Mouse (Mus musculus) large intestine, adult 2 months (tissue): ENCODE results near the gene Sptbn1. TPM values are rescaled to one million over a fixed set of nuclear protein-coding genes. Genes with fewer than 3 reads are reported as not detected.

Experiments used
- DNase-seq: peaks from one replicate; pipeline ENCODE4 v3.0.0-alpha.2; 2012; ENCODE audit warnings: low read depth, low spot score
- WGBS: fragments of 180-500 bp; shearing (Covaris S2); methylation state at CpG from one replicate; pipeline ENCODE4 v1.1.7; 2018; 5-methylcytosine and 5-hydroxymethylcytosine counted together
- polyA plus RNA-seq: library from polyadenylated mRNA; depleted of rRNA; stranded (reverse); fragments of >200 nt; gene quantifications from 2 replicates; pipeline ENCODE4 v1.2.3, GENCODE M21; 2012; rRNA removed

The Sptbn1 gene
- polyA plus RNA-seq = 56.6 and 78.9 TPM in 2 replicates

DNA sequence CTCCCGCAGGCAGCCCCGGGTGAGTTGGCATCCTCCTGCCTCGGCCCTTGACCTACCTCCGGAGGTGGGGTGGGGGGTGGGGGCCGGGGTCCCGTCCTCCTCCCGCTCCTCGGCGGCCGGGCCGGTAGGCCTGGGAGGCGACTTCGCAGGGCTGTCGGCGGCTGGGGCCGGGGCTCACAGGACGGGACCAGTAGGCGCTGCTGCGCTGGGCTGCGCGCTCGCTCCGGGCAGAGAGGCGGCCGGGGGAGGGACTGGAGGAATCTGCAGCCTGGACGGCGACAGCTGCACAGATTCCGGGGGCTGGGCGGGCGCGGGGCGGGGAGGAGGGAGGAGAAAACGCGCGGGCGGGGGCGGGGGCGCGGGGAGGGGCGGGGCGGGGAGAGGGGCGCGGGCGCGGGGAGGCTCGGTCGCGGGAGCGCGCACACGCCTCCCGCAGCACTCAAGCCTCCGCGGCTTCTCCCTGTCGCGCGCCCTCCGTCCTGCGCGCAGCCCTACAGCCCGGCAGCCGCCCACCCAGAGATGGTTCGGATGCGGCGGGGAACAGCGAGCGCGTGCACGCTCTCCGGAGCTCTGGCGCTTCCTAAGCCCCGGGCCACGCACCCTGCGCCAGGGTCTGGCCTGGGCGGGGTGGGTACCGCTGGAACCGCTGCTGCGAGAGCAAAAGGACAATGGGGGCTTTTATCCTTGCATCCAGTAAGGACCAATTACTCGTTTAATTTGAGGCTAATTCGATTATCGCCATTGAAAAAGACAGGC is at the start of gene Sptbn1:
TSS of gene Sptbn1 (minus strand) at position 284 of the 756 bp plus-strand sequence.
- 1% methylated on average over 63 of the region's 81 CpGs for WGBS
- DNase-seq = no peak

DNA sequence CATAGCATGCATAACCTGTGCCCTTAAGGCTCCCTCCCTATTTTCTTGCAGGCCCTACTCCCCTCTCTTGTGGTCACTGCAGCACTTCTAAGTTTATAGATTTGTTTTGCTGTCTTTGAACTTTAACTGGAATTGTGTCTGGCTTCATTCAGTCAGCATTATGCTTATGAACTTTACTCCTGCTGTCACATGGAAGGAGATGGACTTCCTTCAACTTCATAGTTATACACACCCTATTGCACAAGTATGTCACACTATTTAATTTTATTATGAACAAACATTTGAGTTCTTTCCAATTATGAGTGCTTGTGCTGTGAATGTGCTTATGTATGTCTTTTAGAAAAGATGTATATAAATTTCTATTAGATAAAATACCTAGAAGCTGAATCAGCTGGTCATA is 26.3 kb upstream of the Sptbn1 start:
- no peak for DNase-seq

DNA sequence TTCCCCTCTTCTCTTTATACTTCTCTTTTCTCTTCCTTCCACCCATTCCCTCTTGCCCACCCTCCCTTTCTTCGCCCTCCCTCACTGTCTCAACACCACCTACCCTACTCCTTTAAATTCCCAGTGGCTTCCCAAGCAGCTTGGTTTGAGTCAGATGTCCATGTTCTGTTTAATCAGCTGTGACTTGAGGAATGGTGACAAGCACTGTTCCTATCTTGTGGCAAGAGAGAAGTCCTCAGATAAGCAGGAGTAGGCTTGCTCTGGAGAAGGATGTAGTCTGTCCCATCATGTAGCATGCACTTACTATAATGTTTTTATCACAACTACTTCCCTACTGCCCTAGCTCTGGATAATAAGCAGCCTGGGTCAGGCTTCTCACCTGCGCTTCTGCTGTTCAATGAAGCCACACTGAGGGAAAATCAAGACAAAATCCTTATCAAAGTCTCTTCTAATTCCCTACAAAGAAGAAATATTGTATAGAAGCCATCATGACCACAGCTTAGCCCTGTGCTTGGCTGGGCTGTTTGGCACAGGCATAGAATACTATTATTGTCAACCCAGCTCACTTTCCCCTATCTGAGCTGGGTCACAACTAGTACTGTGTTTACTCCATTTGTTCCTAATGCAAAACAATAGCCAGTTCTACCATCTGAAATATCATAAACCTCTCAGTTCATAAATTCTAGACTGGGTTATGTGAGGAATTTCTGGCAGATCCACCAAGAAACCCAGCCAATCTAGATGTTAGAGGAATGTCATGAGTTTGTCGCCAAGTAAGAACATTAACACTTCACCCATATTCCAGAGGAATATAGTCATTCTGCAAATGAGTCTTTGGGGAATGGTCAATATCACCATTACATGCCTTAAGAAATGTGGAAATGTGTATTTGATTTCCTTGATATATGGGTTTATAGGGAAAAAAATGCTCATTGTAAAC is 24.5 kb upstream of the Sptbn1 start:
- DNase-seq = no peak
- WGBS = 84% methylated on average over 3 of the region's 3 CpGs

DNA sequence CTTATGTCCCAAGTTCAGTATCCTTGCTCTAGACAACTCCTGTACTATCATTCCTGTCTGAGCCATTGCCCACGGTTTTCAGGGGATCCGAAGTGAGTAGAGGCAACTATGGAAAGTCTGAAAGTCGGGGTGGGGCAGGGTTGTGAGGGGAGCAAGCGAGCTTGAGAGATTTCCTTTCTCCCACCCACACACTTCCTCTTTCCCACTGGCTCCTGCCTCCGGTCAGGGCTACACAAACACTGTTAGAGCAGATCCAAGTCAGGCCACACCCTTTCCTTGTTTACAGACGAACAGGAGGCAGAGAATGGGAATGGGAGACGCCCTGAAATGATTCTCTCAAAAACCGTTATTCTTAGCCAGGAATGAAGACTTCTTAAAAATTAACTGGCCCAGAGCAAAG is 23.2 kb upstream of the Sptbn1 start:
- 14% methylated on average over 8 of the region's 8 CpGs for WGBS
- no peak for DNase-seq

DNA sequence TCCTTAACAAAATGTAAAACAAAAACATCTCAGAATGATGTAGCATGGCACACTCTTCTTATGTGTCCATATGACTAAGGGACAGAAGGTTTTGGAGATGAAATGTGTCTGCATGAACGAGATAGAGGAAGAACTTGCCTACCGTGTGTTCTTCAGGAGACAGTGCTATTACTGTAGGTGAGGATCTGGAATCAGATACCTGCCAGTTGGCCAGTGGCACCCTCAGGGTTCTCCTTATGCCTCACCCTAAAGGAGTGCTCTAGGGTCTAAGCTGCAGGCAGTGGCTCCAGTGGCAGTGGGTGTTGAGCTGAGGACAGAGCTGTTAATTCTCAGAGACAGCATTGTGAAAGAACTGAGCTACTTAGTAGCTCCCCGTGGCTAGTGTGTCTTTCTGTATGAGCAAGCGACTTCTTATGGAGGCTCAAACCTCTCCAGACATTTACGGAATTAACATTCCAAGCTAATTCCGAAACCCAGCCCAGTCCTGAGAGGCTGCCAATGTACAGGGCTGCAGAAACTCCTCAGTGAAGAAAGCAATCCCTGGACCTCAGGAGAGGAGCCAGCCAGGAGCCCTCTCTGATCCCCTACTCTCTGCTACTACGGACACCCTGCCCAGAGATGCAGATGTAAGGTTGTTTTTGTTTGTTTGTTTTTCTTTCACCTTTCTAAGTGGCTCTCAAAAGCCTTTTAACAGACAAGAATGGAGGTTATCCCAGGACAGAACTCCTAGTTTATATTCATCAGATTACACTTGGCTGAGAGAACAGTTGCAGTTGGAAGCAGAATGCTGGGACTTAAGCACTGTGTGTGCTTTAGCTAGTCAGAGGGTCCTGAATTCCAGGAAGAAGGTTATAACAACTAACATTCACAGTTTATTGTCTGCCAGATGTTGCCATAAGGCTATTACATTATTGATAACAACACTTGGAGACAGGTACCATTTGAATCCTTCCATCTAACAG is 21.8 kb upstream of the Sptbn1 start:
- WGBS = 41% methylated on average over 7 of the region's 7 CpGs

DNA sequence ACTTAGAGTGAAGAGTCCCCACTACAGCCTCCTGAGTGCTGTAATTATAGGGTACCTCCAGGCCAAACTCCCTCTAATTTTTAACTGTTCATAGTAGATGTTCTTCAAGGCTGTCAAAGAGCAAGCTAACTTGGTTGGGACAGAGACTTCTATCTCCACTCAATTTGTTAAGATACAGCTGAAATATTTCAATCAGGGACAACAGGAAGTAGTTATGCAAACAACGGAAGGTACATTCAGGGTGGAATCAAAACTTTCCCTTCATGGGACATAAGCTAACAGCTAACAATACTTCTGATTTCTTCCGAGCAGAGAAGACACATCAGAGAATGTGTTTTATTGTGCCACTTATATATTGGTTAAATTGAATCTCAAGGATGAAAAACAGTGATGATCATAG is 20.1 kb upstream of the Sptbn1 start:
- WGBS = 61% methylated on average over 2 of the region's 2 CpGs
- DNase-seq = no peak

More for the DNA sequence above, 21.8 kb upstream of the Sptbn1 start:
- no peak for DNase-seq

DNA sequence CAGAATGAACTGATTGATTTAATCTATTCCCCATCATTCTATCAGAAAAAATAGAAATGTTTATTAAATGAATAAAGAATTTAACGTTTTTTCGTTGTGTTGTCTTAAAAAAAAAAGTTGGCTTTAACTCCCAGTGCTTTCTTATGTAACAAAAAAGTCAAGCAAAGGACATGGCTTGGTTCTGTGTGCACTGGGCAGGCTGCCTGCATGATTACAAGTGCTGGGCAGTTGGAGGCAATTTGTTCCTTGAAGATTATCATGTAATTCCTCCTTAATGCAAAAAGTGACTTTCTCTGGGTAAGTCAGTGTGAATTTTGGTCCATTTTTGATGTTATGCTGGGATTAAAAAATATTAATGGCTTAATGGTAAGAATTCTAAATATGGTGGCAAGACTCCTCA is 15.7 kb upstream of the Sptbn1 start:
- WGBS = 30% methylated on average over 2 of the region's 2 CpGs
- DNase-seq = no peak

DNA sequence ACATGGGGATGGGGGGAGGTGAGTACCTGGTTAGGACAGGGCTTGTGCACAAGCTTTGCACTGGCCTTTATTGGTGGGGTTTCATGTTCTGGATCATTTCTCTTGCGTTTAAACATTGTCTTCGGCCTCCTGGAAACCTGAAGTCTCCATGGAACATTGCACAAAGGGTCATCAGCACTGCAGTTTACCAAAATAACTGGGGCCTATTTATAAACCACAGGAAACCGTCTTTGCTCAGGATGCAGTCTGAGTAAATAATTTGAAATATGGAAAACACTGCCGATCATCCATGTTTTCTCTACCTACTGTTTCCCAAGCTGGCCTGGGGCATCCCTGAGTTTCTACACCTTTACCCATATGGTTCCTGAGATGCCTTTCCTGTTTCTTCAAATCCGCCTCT is 13.1 kb upstream of the Sptbn1 start:
- WGBS = 62% methylated on average over 5 of the region's 5 CpGs

DNA sequence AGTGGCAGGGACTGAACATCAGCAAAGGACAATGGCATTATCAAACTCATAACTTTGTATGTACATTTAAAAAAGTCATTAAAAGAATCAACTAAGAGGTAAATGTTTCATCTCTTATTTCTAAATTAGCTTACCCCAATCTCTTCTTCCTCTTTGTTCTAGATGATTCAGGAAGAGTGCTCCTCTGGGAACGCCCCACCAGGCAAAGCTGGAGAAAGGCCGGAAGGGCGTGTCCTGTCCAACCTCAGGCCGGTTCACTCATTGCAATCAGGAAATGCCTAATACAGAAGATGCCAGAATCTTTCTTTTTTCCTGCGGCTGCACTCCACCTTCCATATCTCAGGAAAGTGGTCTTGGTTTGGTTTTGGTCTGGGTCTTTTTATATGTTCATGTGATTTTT is 11.3 kb upstream of the Sptbn1 start:
- WGBS = 58% methylated on average over 5 of the region's 5 CpGs
- DNase-seq = no peak

More for the DNA sequence above, 13.1 kb upstream of the Sptbn1 start:
- no peak for DNase-seq

DNA sequence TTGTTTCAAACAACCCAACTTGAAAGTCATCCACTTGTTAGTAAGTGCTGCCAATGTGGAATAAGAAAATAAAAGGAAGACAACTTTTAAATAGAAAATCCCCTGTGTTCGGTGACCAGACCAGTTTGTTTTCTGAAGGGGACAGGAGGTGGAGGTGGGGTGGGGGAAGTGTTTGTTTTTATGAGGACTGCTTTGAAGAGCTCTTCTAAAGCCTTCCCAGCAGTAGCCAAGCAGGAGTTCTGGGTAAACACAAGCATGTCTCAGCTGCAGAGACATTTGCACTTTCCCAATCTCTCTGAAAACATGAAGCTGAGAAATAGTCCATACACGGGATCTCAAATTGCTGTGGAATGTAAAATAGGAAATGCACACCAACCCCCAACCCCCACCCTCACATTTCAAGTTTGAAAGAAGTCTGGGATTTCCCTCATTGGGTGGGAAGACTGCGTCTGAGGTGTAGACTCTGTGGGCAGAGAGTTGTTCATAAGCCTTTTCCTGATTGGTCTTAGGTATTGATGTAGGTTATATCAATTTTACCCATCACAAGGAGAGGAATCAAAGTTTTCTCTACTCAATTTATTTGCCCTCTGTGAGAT is 7.6 kb upstream of the Sptbn1 start:
- no peak for DNase-seq
- WGBS = 15% methylated on average over 3 of the region's 3 CpGs

DNA sequence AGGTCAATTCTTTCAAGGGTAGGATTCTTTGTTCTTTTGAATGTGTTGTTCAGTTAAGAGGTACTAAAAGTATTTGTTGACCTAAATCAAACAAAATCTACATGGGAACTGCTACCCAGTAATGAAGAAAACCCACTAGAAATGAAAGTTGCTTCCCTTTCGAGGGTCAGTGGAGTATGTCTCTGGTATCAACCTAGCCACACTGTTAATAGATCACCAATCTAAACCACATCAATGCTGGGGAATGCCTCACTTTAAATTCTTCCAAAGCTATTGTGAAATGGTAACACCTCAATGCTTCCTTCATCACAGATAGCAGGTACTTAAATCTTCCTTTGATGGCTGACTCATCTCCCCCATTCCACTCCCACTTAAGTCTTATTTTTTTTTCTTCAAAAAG is 1.5 kb upstream of the Sptbn1 start:
- no peak for DNase-seq
- WGBS = 32% methylated on average over 1 of the region's 1 CpGs

DNA sequence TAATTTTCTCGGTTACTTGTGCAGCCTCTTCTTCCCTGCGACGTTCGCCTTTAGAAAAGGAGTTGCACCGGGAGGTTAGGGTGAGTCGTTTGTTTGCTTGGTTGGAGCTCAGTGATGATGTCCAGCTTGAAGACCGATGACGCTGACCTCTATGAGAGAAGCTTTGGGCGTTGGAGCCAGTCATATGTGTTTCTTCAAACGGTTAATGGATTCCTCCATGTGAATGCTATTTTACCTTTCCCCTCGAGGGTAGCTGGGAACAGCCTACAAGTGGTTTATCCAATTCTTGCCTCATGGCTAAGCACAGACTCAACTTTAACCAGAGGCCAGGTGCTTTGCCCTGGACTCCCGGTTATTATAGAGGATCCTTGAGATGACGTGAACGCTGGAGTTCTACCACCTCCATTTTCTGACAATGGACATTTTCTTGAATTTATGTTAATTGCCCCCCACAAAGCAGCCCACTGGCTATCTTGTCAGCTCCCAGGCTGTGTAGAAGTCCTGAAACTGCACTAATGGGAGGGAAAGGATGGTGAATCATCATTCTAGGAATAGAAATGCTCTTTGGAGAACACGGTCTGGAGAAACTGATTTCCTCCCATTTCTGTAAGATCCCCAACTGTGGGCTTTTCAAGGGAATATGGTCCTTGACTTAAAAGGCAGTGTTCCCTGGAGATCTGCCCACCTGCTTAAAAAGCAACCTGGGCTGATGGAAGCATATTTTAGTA is 837 bp upstream of the Sptbn1 start:
- no peak for DNase-seq
- WGBS = 4% methylated on average over 15 of the region's 15 CpGs

DNA sequence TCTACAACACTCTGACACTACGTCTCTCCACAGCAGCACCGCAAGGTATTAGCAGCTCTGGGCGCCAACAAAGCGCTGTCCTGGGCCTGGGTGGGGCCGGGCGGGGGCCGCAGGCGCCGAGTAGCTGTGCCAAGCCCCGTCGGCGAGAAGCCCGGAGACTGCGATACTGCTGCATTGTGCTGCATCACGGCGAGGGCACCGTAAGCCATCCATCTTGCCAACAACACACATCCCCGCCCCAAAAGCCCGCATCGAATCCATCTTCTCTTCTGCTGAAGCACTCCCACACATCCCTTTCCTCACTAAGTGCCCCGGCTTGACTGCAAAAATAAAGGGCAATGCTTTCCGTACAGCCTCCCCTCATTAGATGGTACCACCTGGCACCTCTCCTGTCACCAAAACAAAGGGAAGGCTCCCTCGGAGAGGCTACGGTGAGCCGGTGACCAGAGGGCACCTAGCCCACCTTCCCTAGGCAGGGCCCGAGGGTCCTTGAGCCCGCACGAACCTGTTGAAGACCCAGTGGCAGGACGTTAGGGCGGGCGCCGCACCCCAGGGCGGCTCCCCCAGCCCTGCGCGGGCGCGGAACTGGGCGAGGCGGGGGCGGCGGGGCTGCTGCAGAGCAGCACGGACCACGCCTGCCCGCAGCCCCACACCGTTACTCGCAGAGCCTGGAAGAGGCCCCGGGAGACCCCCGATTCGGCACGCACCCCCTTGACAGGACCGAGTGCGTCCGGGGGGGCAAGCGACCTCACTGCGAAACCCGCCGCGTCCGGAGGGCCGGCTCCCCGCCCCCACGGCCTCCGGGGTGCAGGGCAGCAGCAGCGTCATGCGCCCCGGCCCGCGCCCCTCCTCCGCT is 711 bp downstream of the Sptbn1 start:
- under 1% methylated on average over 69 of the region's 69 CpGs for WGBS
- DNase-seq = no peak

DNA sequence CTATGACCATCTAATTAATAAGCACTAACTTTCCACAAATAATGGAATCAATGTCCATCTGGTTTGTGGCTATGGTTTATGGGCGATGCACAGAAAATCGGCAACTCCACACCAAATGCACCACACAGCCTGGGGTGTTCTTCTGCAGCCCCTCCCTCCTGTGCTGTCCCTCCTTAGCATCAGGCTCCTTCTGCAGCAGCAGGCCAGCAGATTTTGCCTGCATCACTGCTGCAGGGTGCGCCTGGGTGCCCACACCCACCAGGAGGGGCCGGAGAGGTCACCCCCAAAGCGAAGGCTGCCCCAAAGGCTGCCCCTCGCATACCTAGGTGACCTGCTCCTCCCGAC is 1.3 kb downstream of the Sptbn1 start:
- 10% methylated on average over 7 of the region's 7 CpGs for WGBS
- no peak for DNase-seq

DNA sequence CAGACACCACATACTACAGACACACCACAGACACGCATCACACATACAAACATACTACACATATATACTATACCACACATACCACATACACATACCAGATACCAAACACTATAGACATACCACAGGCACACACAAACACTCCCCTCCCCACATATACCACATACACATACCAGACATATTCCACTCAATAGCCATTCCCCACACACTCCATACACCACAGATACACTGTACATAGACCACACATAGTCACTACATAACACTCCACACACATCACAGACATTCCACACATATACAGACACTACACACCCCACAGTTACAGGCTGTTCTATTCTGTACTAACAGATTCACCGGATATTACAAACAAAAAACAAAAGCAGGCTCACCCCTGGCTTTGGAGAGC is 2.3 kb downstream of the Sptbn1 start:
- 81% methylated on average over 2 of the region's 2 CpGs for whole genome bisulfite sequencing
- no peak for DNase-seq

DNA sequence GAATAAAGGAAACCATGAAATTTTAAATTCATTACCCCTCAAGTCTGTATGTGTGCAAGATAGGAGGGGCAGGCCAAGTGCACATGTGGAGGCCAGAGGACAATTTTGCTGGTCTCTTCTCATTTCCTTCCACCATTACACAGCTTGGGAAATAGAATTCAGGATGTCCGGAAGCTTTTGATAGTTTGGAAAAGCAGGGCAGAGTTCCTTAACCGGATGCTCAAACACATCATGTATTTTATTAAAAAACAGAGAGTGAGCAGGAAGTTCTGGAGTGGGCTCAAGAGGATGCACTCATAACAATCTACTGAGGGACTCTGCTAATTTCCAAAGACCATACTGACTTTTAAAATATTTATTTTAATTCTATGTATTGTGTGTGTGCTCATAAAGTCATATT is 4.3 kb downstream of the Sptbn1 start:
- no peak for DNase-seq
- WGBS = 64% methylated on average over 2 of the region's 2 CpGs

DNA sequence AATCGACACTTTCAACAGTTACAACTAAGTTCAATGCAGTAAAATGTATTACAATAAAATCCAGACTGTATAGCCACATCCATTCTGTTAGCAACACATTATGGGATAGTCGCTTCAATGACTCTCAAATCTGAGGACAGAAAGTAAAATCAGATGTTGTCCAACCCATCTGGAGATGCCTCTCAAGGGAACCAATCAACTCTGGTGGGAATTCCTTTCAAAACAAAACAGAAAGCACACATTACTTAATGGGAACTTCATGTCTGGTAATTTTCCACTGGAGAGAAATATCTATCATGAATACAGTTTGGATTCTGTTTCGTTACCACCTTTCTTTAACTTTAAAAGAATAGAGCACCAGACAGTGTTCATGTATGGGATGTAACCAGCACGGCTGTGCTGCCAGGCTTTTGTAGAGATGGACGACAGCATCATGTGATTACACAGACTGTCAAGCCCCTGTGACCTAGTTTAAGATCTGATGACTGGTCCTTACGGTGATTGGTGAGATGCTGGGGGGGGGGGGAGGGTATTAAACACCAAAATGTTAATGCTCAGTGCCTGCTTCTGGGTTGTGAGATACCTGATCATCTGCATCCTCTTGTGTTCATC is 9.1 kb downstream of the Sptbn1 start:
- 76% methylated on average over 6 of the region's 6 CpGs for WGBS
- DNase-seq = no peak

DNA sequence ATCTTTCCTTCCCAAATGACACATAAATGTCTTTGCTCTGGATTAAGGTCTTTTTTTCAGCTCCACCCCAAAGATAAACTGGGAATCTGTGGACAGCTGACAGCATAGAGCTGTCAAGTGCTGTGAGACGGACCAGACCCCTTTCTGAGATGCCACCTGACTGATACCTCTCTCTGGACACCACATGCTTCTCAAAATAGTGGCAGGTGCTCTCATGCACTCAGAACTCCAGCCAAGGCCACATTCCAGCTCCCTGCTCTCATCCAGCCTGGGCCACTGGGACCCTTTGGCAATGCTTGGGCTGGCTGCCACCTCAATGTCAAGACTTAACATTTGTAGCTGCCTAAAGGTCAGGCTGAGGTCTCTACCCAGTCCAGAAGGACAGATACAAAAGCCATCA is 10.2 kb downstream of the Sptbn1 start:
- no peak for DNase-seq
- whole genome bisulfite sequencing = 30% methylated on average over 1 of the region's 1 CpGs
